Mouse (Mus musculus): ENCODE data around the gene Spag16. TPM values are rescaled to one million over a fixed set of nuclear protein-coding genes. Genes with fewer than 3 reads are reported as not detected.
"Not testable (repeated sequence)": the region's sequence is repeated elsewhere in the genome, so short reads cannot be mapped to it uniquely, and the experiment has no call there.

Spag16 gene
- polyA plus RNA-seq, 1 experiment from 2014 or later = 4.4 TPM

DNA sequence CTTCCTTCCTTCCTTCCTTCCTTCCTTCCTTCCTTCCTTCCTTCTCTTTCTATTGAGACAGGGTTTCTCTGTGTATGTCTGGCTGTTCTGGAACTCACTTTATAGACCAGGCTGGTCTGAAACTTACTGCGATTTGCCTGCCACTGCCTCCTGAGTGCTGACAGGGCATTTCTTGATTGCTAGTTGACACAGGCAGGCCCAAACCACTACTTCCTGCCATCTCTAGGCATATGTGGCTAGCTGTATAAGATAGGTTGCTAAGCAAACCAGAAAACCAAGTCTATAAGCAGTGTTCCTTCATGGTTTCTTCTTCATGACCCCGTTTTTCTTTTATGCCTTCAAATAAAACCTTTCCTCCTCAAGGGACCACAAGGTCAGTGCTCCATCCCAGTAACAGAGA is 4.2 kb downstream of the Spag16 start:
- Histone ChIP-seq H3K27me3 (no peaks in the 10 kb centered on the region), H3K4me2 (replicated peaks) (no peak overlapping the region), H3K4me1 (peaks cover 4% of the 10 kb centered on the region; the same call in 1 of the 2 replicates), H3K9ac (no peak overlapping the region), H3K4me3 (replicated peaks) (no peak overlapping the region), H3K36me3 (no peaks in the 10 kb centered on the region), H3K9me3 (replicated peaks) (no peaks in the 10 kb centered on the region), H3K27ac (replicated peaks) (no peak overlapping the region)
- no peak for ATAC-seq (ENCODE audit: insufficient number of reproducible peaks, low FRiP score, low TSS enrichment, low read depth)
- 95% methylated on average over 2 of the region's 2 CpGs for WGBS

DNA sequence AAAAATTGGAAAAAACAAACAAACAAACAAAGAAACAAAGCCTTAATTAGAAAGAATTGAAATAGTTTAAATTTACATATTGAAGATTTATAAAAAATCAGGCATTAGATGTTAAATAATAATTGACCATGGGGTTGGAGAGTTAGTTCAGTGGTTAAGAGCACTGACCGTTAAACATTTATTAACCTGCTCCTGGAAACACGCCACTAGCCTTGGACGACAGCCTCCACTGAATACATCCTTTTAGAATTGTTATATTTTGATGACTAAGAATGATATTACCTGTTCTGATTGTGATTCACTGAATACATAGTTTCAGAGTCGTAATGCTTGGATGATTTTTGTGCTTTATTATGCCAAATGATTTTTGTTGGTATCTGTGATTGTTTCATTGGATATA is 6.7 kb downstream of the Spag16 start:
- not testable (repeated sequence) for H3K9me3 ChIP-seq (replicated peaks); H3K4me3 ChIP-seq (replicated peaks); H3K27me3 ChIP-seq; H3K9ac ChIP-seq; H3K27ac ChIP-seq (replicated peaks); H3K36me3 ChIP-seq; H3K4me1 ChIP-seq; H3K4me2 ChIP-seq (replicated peaks); ATAC-seq (ENCODE audit: insufficient number of reproducible peaks, low FRiP score, low TSS enrichment, low read depth)
- 80% methylated on average over 4 of the region's 4 CpGs for WGBS

DNA sequence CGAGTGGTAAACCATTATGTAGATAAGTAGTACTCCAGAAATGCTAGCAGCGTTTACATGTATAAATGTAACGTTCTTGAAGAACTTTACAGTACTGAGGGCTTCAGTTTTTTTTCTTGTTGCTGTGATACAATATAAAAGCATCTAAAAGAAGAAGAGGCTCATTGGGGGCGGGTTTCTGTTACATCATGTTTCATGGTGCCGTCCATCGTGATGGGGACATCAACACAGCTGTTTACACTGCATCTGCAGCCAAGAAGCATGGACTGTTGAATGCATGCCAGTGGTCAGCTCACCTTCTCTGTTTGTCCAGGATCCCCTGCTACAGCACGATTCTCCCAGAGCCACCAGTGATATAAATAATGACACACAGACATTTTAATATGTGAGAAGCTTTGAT is 26.7 kb downstream of the Spag16 start:
- Histone ChIP-seq H3K9me3 (replicated peaks) (no peaks in the 10 kb centered on the region), H3K27ac (replicated peaks) (no peak overlapping the region), H3K4me1 (no peaks in the 10 kb centered on the region), H3K36me3 (no peaks in the 10 kb centered on the region), H3K4me2 (replicated peaks) (no peak overlapping the region), H3K27me3 (no peaks in the 10 kb centered on the region), H3K4me3 (replicated peaks) (no peak overlapping the region), H3K9ac (no peak overlapping the region)
- ATAC-seq (ENCODE audit: insufficient number of reproducible peaks, low FRiP score, low TSS enrichment, low read depth) = no peak
- 65% methylated on average over 7 of the region's 7 CpGs for WGBS

DNA sequence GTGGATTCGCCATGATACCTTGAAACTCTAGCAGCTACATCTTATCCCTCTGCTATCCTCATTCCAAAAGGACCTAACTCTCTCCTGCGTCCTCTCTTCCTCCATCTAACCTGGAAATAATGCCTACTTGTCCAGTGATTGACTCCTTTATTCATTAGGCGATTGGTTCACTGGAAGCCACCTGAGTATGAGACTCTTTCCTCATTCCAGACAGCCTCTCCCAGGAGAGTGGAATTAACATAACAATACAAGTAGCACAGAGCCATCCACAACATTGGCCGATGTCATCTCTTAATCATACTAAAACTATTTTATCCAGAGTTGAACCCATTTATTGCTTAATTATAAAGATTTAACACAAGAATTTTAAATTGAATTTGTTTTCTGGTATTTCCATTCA is 41.0 kb downstream of the Spag16 start:
- Histone ChIP-seq H3K4me3 (replicated peaks) (no peak overlapping the region), H3K27me3 (no peaks in the 10 kb centered on the region), H3K27ac (replicated peaks) (no peak overlapping the region), H3K4me1 (no peaks in the 10 kb centered on the region), H3K9ac (no peak overlapping the region), H3K4me2 (replicated peaks) (no peak overlapping the region), H3K36me3 (no peaks in the 10 kb centered on the region), H3K9me3 (replicated peaks) (no peaks in the 10 kb centered on the region)
- WGBS = 84% methylated on average over 4 of the region's 4 CpGs
- no peak for ATAC-seq (ENCODE audit: insufficient number of reproducible peaks, low FRiP score, low TSS enrichment, low read depth)

DNA sequence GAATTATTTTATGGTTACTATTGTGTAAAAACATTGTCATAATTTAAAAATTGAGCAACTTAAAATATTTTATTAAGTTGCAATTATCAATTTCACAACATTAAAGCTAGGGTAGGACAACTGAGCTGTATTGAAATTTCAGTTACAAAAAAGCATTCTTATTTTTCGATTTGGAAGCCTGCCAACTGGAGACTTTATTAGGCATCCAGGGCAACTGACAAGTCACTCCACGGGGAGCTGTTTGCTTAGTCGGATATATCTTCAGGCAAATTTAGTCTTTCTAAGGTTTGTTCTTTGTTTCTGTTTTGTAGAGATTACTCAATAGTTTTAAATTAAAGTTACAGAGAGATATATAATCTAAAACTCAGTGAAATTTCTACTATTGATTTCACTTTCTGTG is 129.8 kb downstream of the Spag16 start:
- H3K9me3 ChIP-seq (replicated peaks) = no peaks in the 10 kb centered on the region
- H3K27ac ChIP-seq (replicated peaks) = no peak overlapping the region
- H3K9ac ChIP-seq = no peak overlapping the region
- H3K4me2 ChIP-seq (replicated peaks) = no peak overlapping the region
- H3K36me3 ChIP-seq = no peaks in the 10 kb centered on the region
- no peak overlapping the region for H3K4me3 ChIP-seq (replicated peaks)
- no peaks in the 10 kb centered on the region for H3K4me1 ChIP-seq
- no peaks in the 10 kb centered on the region for H3K27me3 ChIP-seq
- 35% methylated on average over 3 of the region's 3 CpGs for WGBS
- ATAC-seq (ENCODE audit: insufficient number of reproducible peaks, low FRiP score, low TSS enrichment, low read depth) = no peak

DNA sequence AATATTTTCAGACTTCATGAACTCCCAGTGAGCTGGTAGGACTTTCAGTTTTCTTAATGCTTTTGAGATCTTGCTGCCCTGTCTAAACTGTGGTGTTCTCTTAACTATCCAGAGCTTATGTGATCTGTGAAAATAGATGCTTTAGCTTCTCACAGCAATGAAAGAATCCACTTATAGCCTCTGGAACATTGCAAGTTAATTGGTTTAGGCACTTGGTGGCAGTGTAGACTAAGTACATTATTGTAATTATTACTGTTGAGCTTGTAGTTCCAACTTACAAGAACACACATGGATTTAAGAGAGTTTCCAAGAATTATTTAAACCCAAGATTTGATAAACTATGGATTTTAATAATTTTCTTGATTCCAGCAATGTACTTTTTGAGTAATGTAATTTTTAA is 170.1 kb downstream of the Spag16 start:
- Histone ChIP-seq H3K4me2 (replicated peaks) (no peak overlapping the region), H3K9me3 (replicated peaks) (no peaks in the 10 kb centered on the region), H3K9ac (no peak overlapping the region), H3K4me3 (replicated peaks) (no peak overlapping the region), H3K27me3 (no peaks in the 10 kb centered on the region), H3K27ac (replicated peaks) (no peak overlapping the region), H3K4me1 (no peaks in the 10 kb centered on the region), H3K36me3 (no peaks in the 10 kb centered on the region)
- no peak for ATAC-seq (ENCODE audit: insufficient number of reproducible peaks, low FRiP score, low TSS enrichment, low read depth)

DNA sequence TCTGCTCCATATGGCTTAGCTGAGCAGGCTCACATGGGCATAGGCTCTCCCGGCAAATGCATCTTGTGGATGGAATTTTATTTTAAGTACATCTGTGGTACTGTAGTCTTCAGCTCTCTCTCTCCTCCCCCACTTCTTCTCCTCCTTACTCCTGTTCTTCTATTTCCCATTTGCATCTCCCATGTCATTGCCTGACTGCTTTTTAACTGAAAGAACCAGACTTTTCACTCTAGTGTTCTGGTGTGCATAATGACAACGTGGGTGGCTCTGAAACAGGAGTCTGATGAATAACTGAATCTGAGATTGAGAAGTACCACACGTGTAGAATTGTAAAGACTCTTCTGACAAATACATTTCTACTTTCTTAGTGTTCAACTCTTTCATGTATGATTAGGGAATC is 186.2 kb downstream of the Spag16 start:
- H3K27ac ChIP-seq (replicated peaks) = no peak overlapping the region

DNA sequence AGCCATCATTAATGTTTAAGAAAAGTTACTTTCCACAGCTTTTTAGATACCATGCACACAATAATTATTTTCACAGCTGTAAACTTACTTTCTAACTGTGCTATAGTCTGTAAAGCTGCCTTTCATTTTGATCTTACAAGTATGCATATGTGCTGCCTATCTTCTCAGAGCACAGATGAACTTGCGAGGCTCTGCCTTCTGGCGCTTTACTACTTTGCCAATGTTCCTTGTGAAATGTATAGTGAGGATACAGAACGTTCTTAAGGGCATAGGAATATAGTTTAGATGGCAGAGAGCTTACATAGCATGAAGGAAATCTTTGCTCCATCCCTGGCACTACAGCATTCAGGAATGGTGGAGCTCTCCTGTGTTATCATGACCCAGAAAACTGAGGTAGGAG is 210.6 kb downstream of the Spag16 start:
- Histone ChIP-seq H3K9me3 (replicated peaks) (no peaks in the 10 kb centered on the region), H3K9ac (no peak overlapping the region), H3K27me3 (no peaks in the 10 kb centered on the region), H3K4me3 (replicated peaks) (no peak overlapping the region), H3K27ac (replicated peaks) (no peak overlapping the region), H3K36me3 (no peaks in the 10 kb centered on the region), H3K4me2 (replicated peaks) (no peak overlapping the region), H3K4me1 (no peaks in the 10 kb centered on the region)
- no peak for ATAC-seq (ENCODE audit: insufficient number of reproducible peaks, low FRiP score, low TSS enrichment, low read depth)
- WGBS = 78% methylated on average over 3 of the region's 3 CpGs

More for the DNA sequence above, 186.2 kb downstream of the Spag16 start:
- no peak for ATAC-seq (ENCODE audit: insufficient number of reproducible peaks, low FRiP score, low TSS enrichment, low read depth)
- H3K27me3 ChIP-seq = no peaks in the 10 kb centered on the region
- H3K36me3 ChIP-seq = no peaks in the 10 kb centered on the region
- WGBS = 72% methylated on average over 3 of the region's 3 CpGs
- H3K4me1 ChIP-seq = no peaks in the 10 kb centered on the region
- H3K4me2 ChIP-seq (replicated peaks) = no peak overlapping the region
- H3K9ac ChIP-seq = no peak overlapping the region
- no peak overlapping the region for H3K4me3 ChIP-seq (replicated peaks)
- no peaks in the 10 kb centered on the region for H3K9me3 ChIP-seq (replicated peaks)

DNA sequence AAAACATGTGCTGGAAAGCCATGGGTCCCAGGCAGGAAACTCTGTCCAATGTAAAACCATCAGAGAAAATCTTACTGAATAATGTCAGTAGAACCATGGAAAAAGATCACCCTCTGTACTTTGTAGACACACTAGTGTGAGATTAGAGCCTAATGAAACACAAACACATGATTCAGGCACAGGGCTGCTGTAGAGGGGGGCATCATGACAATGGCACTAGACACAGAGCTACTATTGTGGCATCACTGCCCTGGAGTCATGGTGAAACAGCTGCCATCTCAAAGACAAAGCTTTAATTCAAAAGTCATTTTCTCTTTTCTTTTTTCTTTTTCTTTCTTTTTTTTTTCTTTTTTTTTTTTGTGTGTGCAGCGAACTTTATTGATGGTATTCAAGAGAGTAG is 240.6 kb downstream of the Spag16 start:
- Histone ChIP-seq H3K9me3 (replicated peaks) (no peaks in the 10 kb centered on the region), H3K4me2 (replicated peaks) (no peak overlapping the region), H3K27me3 (no peaks in the 10 kb centered on the region), H3K36me3 (no peaks in the 10 kb centered on the region), H3K4me3 (replicated peaks) (no peak overlapping the region), H3K4me1 (no peaks in the 10 kb centered on the region), H3K27ac (replicated peaks) (no peak overlapping the region), H3K9ac (no peak overlapping the region)
- 27% methylated on average over 1 of the region's 1 CpGs for WGBS
- ATAC-seq (ENCODE audit: insufficient number of reproducible peaks, low FRiP score, low TSS enrichment, low read depth) = no peak

DNA sequence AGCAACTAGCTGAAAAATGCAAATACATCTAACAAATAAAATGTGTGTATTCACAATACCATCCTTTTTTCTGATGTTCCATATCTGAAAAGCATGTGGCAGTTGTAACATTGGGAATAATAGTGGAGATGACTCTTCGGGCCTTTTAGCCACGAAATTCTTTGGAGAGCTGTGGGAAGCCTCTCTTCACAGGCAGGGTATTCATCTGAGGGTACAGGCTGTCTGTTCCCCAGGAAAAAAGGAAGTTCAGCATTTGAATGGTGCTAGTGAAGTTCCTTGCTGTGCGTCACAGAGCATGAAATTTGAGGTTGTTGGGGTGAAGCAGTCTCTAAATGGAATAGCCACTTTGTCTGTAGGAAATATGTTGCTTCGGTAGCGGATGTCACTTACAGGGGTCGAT is 246.7 kb downstream of the Spag16 start:
- ATAC-seq (ENCODE audit: insufficient number of reproducible peaks, low FRiP score, low TSS enrichment, low read depth) = no peak

DNA sequence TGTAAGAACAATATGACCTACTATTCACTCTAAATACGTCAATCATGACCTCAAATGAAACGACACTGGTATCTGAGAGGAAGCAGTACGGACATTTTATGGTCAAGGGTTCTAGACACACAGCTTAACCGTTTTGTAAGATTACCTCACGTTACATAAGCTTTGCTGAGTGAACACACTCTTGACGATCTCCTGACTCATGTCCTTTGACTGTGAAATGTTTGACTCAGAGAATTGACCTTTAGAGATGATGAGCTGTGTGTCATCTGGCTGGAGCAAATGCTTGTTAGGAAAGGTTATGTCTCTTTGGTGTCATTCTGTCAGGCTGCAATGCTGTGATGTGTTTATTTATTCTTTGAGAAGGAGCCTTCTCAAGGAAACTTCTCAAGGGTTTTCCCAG is 252.0 kb downstream of the Spag16 start:
- 73% methylated on average over 6 of the region's 6 CpGs for WGBS

More for the DNA sequence above, 246.7 kb downstream of the Spag16 start:
- Histone ChIP-seq H3K4me1 (no peaks in the 10 kb centered on the region), H3K9ac (no peak overlapping the region), H3K36me3 (no peaks in the 10 kb centered on the region), H3K27me3 (no peaks in the 10 kb centered on the region), H3K27ac (replicated peaks) (no peak overlapping the region), H3K4me2 (replicated peaks) (no peak overlapping the region), H3K4me3 (replicated peaks) (no peak overlapping the region), H3K9me3 (replicated peaks) (no peaks in the 10 kb centered on the region)
- 40% methylated on average over 6 of the region's 6 CpGs for WGBS

DNA sequence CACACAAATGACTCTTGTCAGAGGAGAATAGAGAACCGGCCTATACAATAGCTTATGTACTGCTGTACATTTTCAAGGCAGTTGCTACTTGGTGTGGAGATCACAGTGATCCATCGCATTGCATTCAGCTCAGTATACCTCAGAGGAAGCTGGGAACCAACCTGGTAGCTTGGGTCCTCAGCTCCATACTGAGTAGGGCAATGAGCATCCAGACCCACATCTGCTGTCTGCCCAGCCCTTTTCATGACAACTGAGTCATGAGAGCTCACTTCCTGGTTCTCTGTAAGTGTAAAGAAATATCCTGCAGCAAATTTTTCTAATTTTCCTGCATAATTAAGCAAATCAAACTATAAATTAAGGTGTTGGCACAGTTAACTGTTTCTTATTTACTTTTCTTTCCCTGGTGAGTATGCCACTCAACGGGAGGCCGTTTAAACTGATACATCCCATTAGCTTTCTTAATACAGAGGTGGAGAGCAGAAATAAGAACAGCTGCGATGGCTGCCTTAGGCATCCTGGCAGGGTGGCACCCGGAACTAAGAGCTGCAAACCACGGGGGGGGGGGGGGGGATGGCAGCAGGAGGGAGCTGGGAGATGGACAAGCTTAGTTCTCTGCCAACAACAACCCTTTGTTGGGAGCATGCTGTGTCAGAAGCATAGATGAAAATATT is 255.6 kb downstream of the Spag16 start:
- H3K4me1 ChIP-seq = no peaks in the 10 kb centered on the region
- no peaks in the 10 kb centered on the region for H3K27me3 ChIP-seq
- no peak overlapping the region for H3K27ac ChIP-seq (replicated peaks)
- no peak overlapping the region for H3K9ac ChIP-seq
- 48% methylated on average over 7 of the region's 7 CpGs for WGBS
- no peaks in the 10 kb centered on the region for H3K9me3 ChIP-seq (replicated peaks)
- no peak overlapping the region for H3K4me2 ChIP-seq (replicated peaks)
- no peak for ATAC-seq (ENCODE audit: insufficient number of reproducible peaks, low FRiP score, low TSS enrichment, low read depth)
- no peak overlapping the region for H3K4me3 ChIP-seq (replicated peaks)
- H3K36me3 ChIP-seq = no peaks in the 10 kb centered on the region

More for the DNA sequence above, 252.0 kb downstream of the Spag16 start:
- H3K27ac ChIP-seq (replicated peaks) = no peak overlapping the region
- no peak overlapping the region for H3K4me2 ChIP-seq (replicated peaks)
- no peak for ATAC-seq (ENCODE audit: insufficient number of reproducible peaks, low FRiP score, low TSS enrichment, low read depth)
- no peaks in the 10 kb centered on the region for H3K36me3 ChIP-seq
- no peak overlapping the region for H3K9ac ChIP-seq
- no peak overlapping the region for H3K4me3 ChIP-seq (replicated peaks)
- no peaks in the 10 kb centered on the region for H3K27me3 ChIP-seq
- no peaks in the 10 kb centered on the region for H3K4me1 ChIP-seq
- no peaks in the 10 kb centered on the region for H3K9me3 ChIP-seq (replicated peaks)

Measured in embryonic facial prominence, embryonic 15.5 days (tissue).